Comparison of ENCODE assay signal across 24 mouse cellular contexts in the genomic region with DNA sequence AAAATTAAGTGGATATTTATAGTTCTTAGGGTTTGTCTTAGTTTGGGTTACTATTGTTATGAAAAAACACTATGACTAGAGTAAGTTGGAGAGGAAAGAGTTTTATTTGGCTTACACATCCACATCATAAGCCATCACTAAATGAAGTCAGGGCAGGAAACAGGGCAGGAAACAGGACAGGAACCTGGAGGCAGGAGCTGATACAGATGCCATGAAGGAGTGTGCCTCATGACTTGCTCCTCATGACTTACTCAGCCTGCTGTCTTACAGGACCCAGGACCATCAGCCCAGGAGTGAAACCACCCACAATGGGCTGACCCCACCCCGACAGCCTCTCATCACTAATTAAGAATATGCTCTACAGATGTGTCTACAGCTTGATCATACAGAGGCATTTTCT.
"Had no signal": no experiment of that assay in that cellular context is flagged by ENCODE, and none has a peak within 500 bp of the region (broad histone marks: within the 10 kb centered on the region; RNA-seq: fewer than 3 reads in every experiment).

No protein-coding gene starts in this region.

- H3K36me3 ChIP-seq: hindbrain, embryonic 15.5 days had no signal

- H3K4me3 ChIP-seq: heart, adult 2 months; heart, embryonic 10.5 days; heart, embryonic 12.5 days; hindbrain, embryonic 13.5 days; hindbrain, embryonic 15.5 days; kidney, embryonic 15.5 days; limb, embryonic 13.5 days; limb, embryonic 15.5 days; liver, embryonic 12.5 days had no signal

- H3K27ac ChIP-seq: heart, adult 2 months; heart, embryonic 10.5 days; hindbrain, embryonic 13.5 days; hindbrain, embryonic 15.5 days; hindbrain, postnatal 0 days; kidney, embryonic 15.5 days; kidney, postnatal 0 days; limb, embryonic 13.5 days; limb, embryonic 15.5 days; liver, embryonic 12.5 days; liver, embryonic 14.5 days had no signal

- H3K4me1 ChIP-seq: heart, embryonic 10.5 days; heart, embryonic 12.5 days; hindbrain, embryonic 13.5 days; hindbrain, embryonic 15.5 days; kidney, embryonic 15.5 days; limb, embryonic 13.5 days; limb, embryonic 15.5 days; liver, embryonic 12.5 days had no signal

- DNase-seq: gastrocnemius, postnatal 14 days; gastrocnemius, postnatal 36 days; heart, adult 2 months; heart, postnatal 14 days; heart, postnatal 36 days; kidney, adult 11 months; kidney, adult 9 months; kidney, postnatal 14 days; kidney, postnatal 36 days; layer of hippocampus, adult 9-11 months; layer of hippocampus, postnatal 36 days; left cerebral cortex, postnatal 4 days had no signal

- ATAC-seq: hindbrain, postnatal 0 days; intestine, embryonic 16.5 days; liver, embryonic 12.5 days had no signal

- H3K27me3 ChIP-seq: heart, embryonic 12.5 days; hindbrain, embryonic 13.5 days; hindbrain, embryonic 15.5 days; kidney, embryonic 15.5 days; limb, embryonic 13.5 days; limb, embryonic 15.5 days; liver, embryonic 12.5 days had no signal
